ENCODE assay signal across 23 mouse cellular contexts in genomic region chr5:18083789-18084188, GRCm38 (mm10).
DNase-seq lines count a peak whose midpoint lies in the region; ATAC-seq lines count a peak whose summit lies in the region.
"Had no signal": no experiment of that assay in that cellular context is flagged by ENCODE, and none has a peak within 500 bp of the region (broad histone marks: within the 10 kb centered on the region; RNA-seq: fewer than 3 reads in every experiment).

No protein-coding gene starts in this region.

- H3K36me3 ChIP-seq in liver, embryonic 11.5 days (ENCODE audit: control insufficient read depth, insufficient read depth, low read length) = no peaks in the 10 kb centered on the region
- H3K36me3 ChIP-seq: embryonic facial prominence, embryonic 13.5 days; embryonic facial prominence, embryonic 15.5 days; forebrain, embryonic 10.5 days; forebrain, embryonic 12.5 days; G1E had no signal

- H3K27ac ChIP-seq in liver, embryonic 11.5 days (ENCODE audit: low read depth, low read length) = no peak overlapping the region
- H3K27ac ChIP-seq: embryonic facial prominence, embryonic 13.5 days; embryonic facial prominence, embryonic 15.5 days; forebrain, embryonic 10.5 days; forebrain, embryonic 12.5 days had no signal

- H3K4me1 ChIP-seq in liver, embryonic 11.5 days (replicated peaks; ENCODE audit: control insufficient read depth, insufficient read depth, low read length) = no peaks in the 10 kb centered on the region
- H3K4me1 ChIP-seq: embryonic facial prominence, embryonic 13.5 days; forebrain, embryonic 10.5 days; forebrain, embryonic 12.5 days had no signal

- no peaks in the 10 kb centered on the region for H3K27me3 ChIP-seq in liver, embryonic 11.5 days (replicated peaks; ENCODE audit: control insufficient read depth, insufficient read depth, low read length)
- H3K27me3 ChIP-seq: embryonic facial prominence, embryonic 13.5 days; embryonic facial prominence, embryonic 15.5 days; forebrain, embryonic 12.5 days had no signal

- H3K9ac ChIP-seq in liver, embryonic 11.5 days (ENCODE audit: low read depth, low read length) = no peak overlapping the region
- H3K9ac ChIP-seq: embryonic facial prominence, embryonic 13.5 days; embryonic facial prominence, embryonic 15.5 days; forebrain, embryonic 12.5 days had no signal

- DNase-seq in ES-CJ7 (ENCODE audit: low read depth, low spot score) = peak; percentile 86
- DNase-seq in R1 (ENCODE audit: low read depth, low spot score) = peak; percentile 83
- no peak for DNase-seq in kidney, postnatal 36 days
- DNase-seq in lung, postnatal 25 days (ENCODE audit: low spot score) = no peak
- no peak for DNase-seq in liver, embryonic 11.5 days (ENCODE audit: low spot score)
- DNase-seq: adrenal gland, adult 2 months; adrenal gland, postnatal 10 days; adrenal gland, postnatal 25 days; cerebellum, adult 11 months; cerebellum, adult 18-20 months; cerebellum, adult 8-10 months; cerebellum, adult 9-11 months; cerebellum, postnatal 14 days; cerebellum, postnatal 36 days; embryo, embryonic 11 days had no signal

- ATAC-seq in liver, embryonic 11.5 days (replicated peaks; ENCODE audit: low FRiP score) = no peak
- ATAC-seq: forebrain, embryonic 14.5 days; forebrain, embryonic 16.5 days had no signal

- H3K4me3 ChIP-seq in liver, embryonic 11.5 days (ENCODE audit: low read depth, low read length) = no peak overlapping the region
- H3K4me3 ChIP-seq: embryonic facial prominence, embryonic 13.5 days; embryonic facial prominence, embryonic 15.5 days; erythroblast, embryonic 14.5 days; forebrain, embryonic 10.5 days; forebrain, embryonic 12.5 days had no signal

- H3K4me2 ChIP-seq in liver, embryonic 11.5 days = no peak overlapping the region
- H3K4me2 ChIP-seq: embryonic facial prominence, embryonic 13.5 days; embryonic facial prominence, embryonic 15.5 days; forebrain, embryonic 12.5 days had no signal

- H3K9me3 ChIP-seq in liver, embryonic 11.5 days (ENCODE audit: control insufficient read depth, low read length) = no peaks in the 10 kb centered on the region
- H3K9me3 ChIP-seq: embryonic facial prominence, embryonic 13.5 days; embryonic facial prominence, embryonic 15.5 days; forebrain, embryonic 10.5 days; forebrain, embryonic 12.5 days; G1E had no signal

- 72% methylated on average over 1 of the region's 1 CpGs for WGBS in liver, embryonic 11.5 days

Comparison
In these comparisons a context has a peak if more than half of its experiments do, and no peak if none do; other contexts are left out.
1. DNase-seq: peak in ES-CJ7 (single experiment) and R1 (single experiment); none in kidney, postnatal 36 days (0 of 2), lung, postnatal 25 days (single experiment) and liver, embryonic 11.5 days (single experiment).